ENCODE assay signal across 19 mouse cellular contexts in the genomic region with DNA sequence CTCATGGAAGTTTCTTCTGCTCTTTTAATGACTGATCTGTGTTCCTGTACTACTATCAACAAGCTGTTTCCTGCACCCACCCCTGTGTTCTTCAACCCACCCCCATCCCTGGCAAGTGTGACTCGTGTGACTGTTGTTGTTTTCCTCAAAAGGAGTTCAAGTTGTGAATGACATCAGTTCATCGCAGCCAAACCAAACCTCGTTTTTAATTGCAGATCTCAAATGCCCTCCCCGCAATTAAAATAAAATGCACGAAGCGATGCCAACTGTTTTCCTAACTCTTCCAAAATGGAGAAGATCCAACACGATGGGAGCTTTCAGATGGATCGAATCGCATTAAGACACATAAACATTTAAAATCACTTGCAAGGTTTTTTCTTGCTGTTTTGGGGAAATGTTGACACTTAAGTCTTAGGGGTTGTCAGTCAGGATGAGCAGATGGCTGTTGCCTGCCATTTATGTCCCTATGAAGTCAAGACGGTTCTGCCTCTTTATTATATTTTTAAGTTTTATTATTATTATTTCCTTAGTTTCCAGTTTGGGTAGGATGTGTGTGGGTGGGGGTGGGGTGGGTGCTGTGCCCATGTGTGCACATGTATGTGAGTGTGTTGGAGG. TPM values are rescaled to one million over a fixed set of nuclear protein-coding genes. Genes with fewer than 3 reads are reported as not detected.
DNase-seq lines count a peak whose midpoint lies in the region; TF ChIP-seq lines count a peak whose summit lies in the region.
"Had no signal": no experiment of that assay in that cellular context is flagged by ENCODE, and none has a peak within 500 bp of the region (broad histone marks: within the 10 kb centered on the region; RNA-seq: fewer than 3 reads in every experiment).

No protein-coding gene starts in this region.

- TF ChIP-seq POLR2A in brain, embryonic 14.5 days (IDR thresholded peaks at IDR 0.05; ENCODE audit: borderline replicate concordance, extremely low read depth, insufficient read depth, insufficient read length, poor library complexity, severe bottlenecking) = no peak

- no peak for TF ChIP-seq CTCF in brain, embryonic 14.5 days (IDR thresholded peaks at IDR 0.05; ENCODE audit: borderline replicate concordance, extremely low read depth, insufficient read depth, insufficient read length)

- DNase-seq in layer of hippocampus, adult 18-20 months (ENCODE audit: low spot score in 2 of 2) = peak; percentile 2 to 32
- DNase-seq in layer of hippocampus, adult 11-12 months (ENCODE audit: low spot score) = no peak
- peak; percentile 8 for DNase-seq in brain, adult 2 months (ENCODE audit: low read depth, low spot score)
- peak; percentile 89 for DNase-seq in brain, embryonic 14.5 days (ENCODE audit: low read depth)
- DNase-seq in layer of hippocampus, adult 9-10 months (ENCODE audit: low spot score) = peak; percentile 4
- DNase-seq in ovary, postnatal 14 days (ENCODE audit: low spot score) = no peak
- DNase-seq in thymus, postnatal 14 days = no peak
- DNase-seq: adrenal gland, postnatal 25 days; B cell, adult 2 months; cerebellum, adult 8-10 months; cerebellum, postnatal 25 days; gastrocnemius, postnatal 25 days; heart, adult 11 months; heart, postnatal 4 days; kidney, adult 8-10 months; kidney, postnatal 4 days; lung, postnatal 14 days; right cerebral cortex, postnatal 4 days; thymus, postnatal 25 days had no signal

RNA-seq across cellular contexts. Expression of a gene that starts 41.1 kb away (rescaled TPM):
- total RNA-seq in layer of hippocampus, adult 18-20 months (2021) = 10 to 100 TPM; 14.0 to 15.1 TPM
- 11.5 and 12.2 TPM in 2 replicates for polyA plus RNA-seq in brain, embryonic 14.5 days (2012; rRNA removed)

Comparison
In these comparisons a context has a peak if more than half of its experiments do, and no peak if none do; other contexts are left out.
1. DNase-seq: peak in layer of hippocampus, adult 18-20 months (2 of 2), brain, adult 2 months (single experiment), brain, embryonic 14.5 days (single experiment) and layer of hippocampus, adult 9-10 months (single experiment); none in layer of hippocampus, adult 11-12 months (single experiment), ovary, postnatal 14 days (single experiment) and thymus, postnatal 14 days (single experiment).